Comparison of ENCODE assay signal across 27 mouse cellular contexts in the genomic region with DNA sequence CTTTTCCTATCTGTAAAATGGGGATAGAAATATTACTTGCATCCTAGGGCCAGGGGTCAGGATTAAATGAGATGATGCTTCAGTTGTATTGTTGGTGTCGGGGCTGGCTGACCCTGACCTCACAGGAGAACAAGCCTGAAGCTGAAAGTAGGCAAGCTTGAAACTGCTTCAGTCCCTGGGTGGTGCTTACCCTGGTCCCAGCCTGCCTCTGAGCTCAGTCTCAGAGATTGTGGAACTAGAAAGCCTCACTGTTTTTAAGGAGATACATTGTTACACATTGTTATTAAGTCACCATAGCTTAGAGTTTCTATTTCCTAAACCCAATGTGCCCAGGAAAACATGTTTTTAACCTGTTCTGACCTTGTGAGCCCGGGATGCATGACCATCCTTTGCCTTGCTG. TPM values are rescaled to one million over a fixed set of nuclear protein-coding genes. Genes with fewer than 3 reads are reported as not detected.
DNase-seq lines count a peak whose midpoint lies in the region; ATAC-seq and TF ChIP-seq lines count a peak whose summit lies in the region.
"Had no signal": no experiment of that assay in that cellular context is flagged by ENCODE, and none has a peak within 500 bp of the region (broad histone marks: within the 10 kb centered on the region; RNA-seq: fewer than 3 reads in every experiment).

No protein-coding gene starts in this region.

- peaks cover 42% of the 10 kb centered on the region for H3K4me1 ChIP-seq in forebrain, embryonic 15.5 days
- peaks cover 53% of the 10 kb centered on the region for H3K4me1 ChIP-seq in forebrain, embryonic 13.5 days
- H3K4me1 ChIP-seq in midbrain, embryonic 11.5 days (ENCODE audit: control insufficient read depth, insufficient read depth, low read length), result peaks cover 35% of the 10 kb centered on the region
- peaks cover 3% of the 10 kb centered on the region; the same call in 1 of the 2 replicates for H3K4me1 ChIP-seq in midbrain, postnatal 0 days (ENCODE audit: insufficient read depth, low read length)

- ATAC-seq in forebrain, embryonic 15.5 days (replicated peaks), result no peak
- ATAC-seq in forebrain, embryonic 13.5 days, result no peak
- ATAC-seq in midbrain, embryonic 11.5 days (ENCODE audit: low FRiP score), result no peak
- ATAC-seq in midbrain, postnatal 0 days (ENCODE audit: low FRiP score), result no peak
- ATAC-seq: activated CD4-positive, CD25-positive, alpha-beta regulatory T cell, adult 4 months; CD4-positive, CD25-positive, alpha-beta regulatory T cell, adult 4 months; Patski had no signal

- H3K9ac ChIP-seq in forebrain, embryonic 15.5 days (replicated peaks), result no peak overlapping the region
- H3K9ac ChIP-seq in forebrain, embryonic 13.5 days, result no peak overlapping the region
- no peak overlapping the region for H3K9ac ChIP-seq in midbrain, embryonic 11.5 days (ENCODE audit: low read length)
- H3K9ac ChIP-seq in midbrain, postnatal 0 days (replicated peaks; ENCODE audit: low read length, poor library complexity, severe bottlenecking), result no peak overlapping the region

- no peak for DNase-seq in layer of hippocampus, adult 2 months (ENCODE audit: low spot score in 2 of 2)
- no peak for DNase-seq in layer of hippocampus, adult 18-20 months (ENCODE audit: low spot score in 2 of 2)
- DNase-seq in midbrain, embryonic 11.5 days (ENCODE audit: low spot score, missing footprints), result peak; percentile 69
- DNase-seq in midbrain, postnatal 0 days (ENCODE audit: low spot score), result no peak
- peak; percentile 57 for DNase-seq in testis, postnatal 14 days (ENCODE audit: low spot score)
- no peak for DNase-seq in testis, postnatal 10 days (ENCODE audit: low spot score)
- DNase-seq: adrenal gland, adult 2 months; adrenal gland, adult 8-10 months; adrenal gland, postnatal 10 days; adrenal gland, postnatal 14 days; adrenal gland, postnatal 25 days; adrenal gland, postnatal 36 days; B cell, adult 2 months; cerebellum, adult 11 months; cerebellum, adult 11-12 months had no signal

- H3K27ac ChIP-seq in forebrain, embryonic 15.5 days (replicated peaks), result peak overlapping the region; percentile 85; the same call in 1 of the 2 replicates
- no peak overlapping the region for H3K27ac ChIP-seq in forebrain, embryonic 13.5 days
- 0 out of 2 replicates have a peak overlapping the region, but pooled peaks have one; percentile 78 for H3K27ac ChIP-seq in layer of hippocampus, adult 2 months
- H3K27ac ChIP-seq in midbrain, embryonic 11.5 days (ENCODE audit: low read depth, low read length), result no peak overlapping the region
- no peak overlapping the region for H3K27ac ChIP-seq in midbrain, postnatal 0 days (ENCODE audit: low read depth, low read length)

- no peak for TF ChIP-seq CTCF in layer of hippocampus, adult 2 months (conservative IDR thresholded peaks at IDR 0.05)
- TF ChIP-seq CTCF in midbrain, postnatal 0 days (IDR thresholded peaks at IDR 0.05), result no peak

- 92% methylated on average over 2 of the region's 2 CpGs for WGBS in forebrain, embryonic 15.5 days
- 88% methylated on average over 2 of the region's 2 CpGs for WGBS in forebrain, embryonic 13.5 days
- WGBS in midbrain, embryonic 11.5 days, result 82% methylated on average over 2 of the region's 2 CpGs
- 91% methylated on average over 2 of the region's 2 CpGs for WGBS in midbrain, postnatal 0 days

- H3K36me3 ChIP-seq in forebrain, embryonic 15.5 days, result no peaks in the 10 kb centered on the region
- no peaks in the 10 kb centered on the region for H3K36me3 ChIP-seq in forebrain, embryonic 13.5 days (ENCODE audit: poor library complexity, severe bottlenecking)
- H3K36me3 ChIP-seq in midbrain, embryonic 11.5 days (ENCODE audit: control insufficient read depth, insufficient read depth, low read length), result no peaks in the 10 kb centered on the region
- no peaks in the 10 kb centered on the region for H3K36me3 ChIP-seq in midbrain, postnatal 0 days (ENCODE audit: insufficient read depth, low read length)
- H3K36me3 ChIP-seq: G1E had no signal

- H3K9me3 ChIP-seq in forebrain, embryonic 15.5 days, result no peaks in the 10 kb centered on the region
- H3K9me3 ChIP-seq in forebrain, embryonic 13.5 days (replicated peaks), result no peaks in the 10 kb centered on the region
- no peaks in the 10 kb centered on the region for H3K9me3 ChIP-seq in midbrain, embryonic 11.5 days (ENCODE audit: control insufficient read depth, low read length)
- no peaks in the 10 kb centered on the region for H3K9me3 ChIP-seq in midbrain, postnatal 0 days (ENCODE audit: low read length)
- H3K9me3 ChIP-seq: G1E had no signal

- H3K4me3 ChIP-seq in forebrain, embryonic 15.5 days, result no peak overlapping the region
- H3K4me3 ChIP-seq in forebrain, embryonic 13.5 days, result no peak overlapping the region
- no peak overlapping the region for H3K4me3 ChIP-seq in layer of hippocampus, adult 2 months
- no peak overlapping the region for H3K4me3 ChIP-seq in midbrain, embryonic 11.5 days (ENCODE audit: low read depth, low read length)
- H3K4me3 ChIP-seq in midbrain, postnatal 0 days (ENCODE audit: low read depth, low read length), result no peak overlapping the region

- no peak overlapping the region for H3K4me2 ChIP-seq in forebrain, embryonic 15.5 days (replicated peaks)
- H3K4me2 ChIP-seq in forebrain, embryonic 13.5 days, result no peak overlapping the region
- H3K4me2 ChIP-seq in midbrain, embryonic 11.5 days, result no peak overlapping the region
- H3K4me2 ChIP-seq in midbrain, postnatal 0 days (ENCODE audit: low read depth, low read length, poor library complexity, severe bottlenecking), result no peak overlapping the region

- H3K27me3 ChIP-seq in forebrain, embryonic 15.5 days, result no peaks in the 10 kb centered on the region
- H3K27me3 ChIP-seq in forebrain, embryonic 13.5 days, result no peaks in the 10 kb centered on the region
- no peaks in the 10 kb centered on the region for H3K27me3 ChIP-seq in midbrain, embryonic 11.5 days (ENCODE audit: control insufficient read depth, insufficient read depth, low read length)
- no peaks in the 10 kb centered on the region for H3K27me3 ChIP-seq in midbrain, postnatal 0 days (ENCODE audit: insufficient read depth, low read length)

RNA-seq across cellular contexts. Expression of a gene that starts 18.4 kb away (rescaled TPM):
- polyA plus RNA-seq in forebrain, embryonic 15.5 days (2015; fragmentation: Nextera tagmentation; extraction: Ambion mirVana), result 0.05 TPM in 1 of 2 replicates, not detected in the other
- not detected in 2 replicates for polyA plus RNA-seq in forebrain, embryonic 13.5 days (2015; fragmentation: Nextera tagmentation; extraction: Ambion mirVana)
- not detected for total RNA-seq in layer of hippocampus, adult 2 months (2021)
- not detected for total RNA-seq in layer of hippocampus, adult 18-20 months (2021)
- 0.04 and 0.11 TPM in 2 replicates for polyA plus RNA-seq in midbrain, embryonic 11.5 days (2014; fragmentation: Nextera tagmentation; extraction: Ambion mirVana)
- total RNA-seq in midbrain, postnatal 0 days (2014; rRNA removed), result not detected in 2 replicates
- polyA plus RNA-seq in midbrain, postnatal 0 days (2015; fragmentation: Nextera tagmentation; extraction: Ambion mirVana), result 0.04 and 0.06 TPM in 2 replicates
- total RNA-seq: CH12.LX, MEL had no signal
- polyA plus RNA-seq: activated CD4-positive, CD25-positive, alpha-beta regulatory T cell, adult 4 months; brain, embryonic 14.5 days; C2C12; CD4-positive, CD25-positive, alpha-beta regulatory T cell, adult 4 months; G1E; Patski had no signal

RNA-seq across cellular contexts. Expression of a gene that starts 30.5 kb away (rescaled TPM):
- 12.5 and 12.6 TPM in 2 replicates for polyA plus RNA-seq in forebrain, embryonic 15.5 days (2015; fragmentation: Nextera tagmentation; extraction: Ambion mirVana)
- 13.6 and 15.5 TPM in 2 replicates for polyA plus RNA-seq in forebrain, embryonic 13.5 days (2015; fragmentation: Nextera tagmentation; extraction: Ambion mirVana)
- total RNA-seq in layer of hippocampus, adult 2 months (2021), result 10 to 100 TPM; 14.0 to 15.3 TPM
- total RNA-seq in layer of hippocampus, adult 18-20 months (2021), result 10 to 100 TPM; 14.6 to 15.9 TPM
- polyA plus RNA-seq in midbrain, embryonic 11.5 days (2014; fragmentation: Nextera tagmentation; extraction: Ambion mirVana), result 24.1 and 25.6 TPM in 2 replicates
- 15.1 and 18.2 TPM in 2 replicates for total RNA-seq in midbrain, postnatal 0 days (2014; rRNA removed)
- 4.2 TPM in 2 replicates for polyA plus RNA-seq in midbrain, postnatal 0 days (2015; fragmentation: Nextera tagmentation; extraction: Ambion mirVana)
- total RNA-seq: CH12.LX, MEL had no signal
- polyA plus RNA-seq: CD4-positive, CD25-positive, alpha-beta regulatory T cell, adult 4 months; G1E had no signal

RNA-seq across cellular contexts. Expression of a gene that starts 50.0 kb away (rescaled TPM):
- 6.5 and 7.6 TPM in 2 replicates for polyA plus RNA-seq in forebrain, embryonic 15.5 days (2015; fragmentation: Nextera tagmentation; extraction: Ambion mirVana)
- polyA plus RNA-seq in forebrain, embryonic 13.5 days (2015; fragmentation: Nextera tagmentation; extraction: Ambion mirVana), result 5.7 and 6.1 TPM in 2 replicates
- under 1 TPM in 1 of 2 experiments, not detected in 1; 0.20 TPM for total RNA-seq in layer of hippocampus, adult 2 months (2021)
- under 1 TPM in 1 of 2 experiments, not detected in 1; 0.10 TPM for total RNA-seq in layer of hippocampus, adult 18-20 months (2021)
- 9.0 and 10.1 TPM in 2 replicates for polyA plus RNA-seq in midbrain, embryonic 11.5 days (2014; fragmentation: Nextera tagmentation; extraction: Ambion mirVana)
- 4.8 and 10.2 TPM in 2 replicates for total RNA-seq in midbrain, postnatal 0 days (2014; rRNA removed)
- 3.8 and 4.3 TPM in 2 replicates for polyA plus RNA-seq in midbrain, postnatal 0 days (2015; fragmentation: Nextera tagmentation; extraction: Ambion mirVana)
- total RNA-seq: adrenal gland, adult 18-20 months; adrenal gland, adult 2 months; adrenal gland, adult 8-10 months; adrenal gland, postnatal 10 days; adrenal gland, postnatal 14 days; adrenal gland, postnatal 25 days; adrenal gland, postnatal 36 days; CH12.LX; ES-E14; MEL had no signal
- polyA plus RNA-seq: activated CD4-positive, CD25-positive, alpha-beta regulatory T cell, adult 4 months; adrenal gland, adult 2 months; C2C12; CD4-positive, CD25-positive, alpha-beta regulatory T cell, adult 4 months; G1E; Patski had no signal

RNA-seq across cellular contexts. Expression of a gene that starts 54.5 kb away (rescaled TPM):
- 5.3 and 5.4 TPM in 2 replicates for polyA plus RNA-seq in forebrain, embryonic 15.5 days (2015; fragmentation: Nextera tagmentation; extraction: Ambion mirVana)
- polyA plus RNA-seq in forebrain, embryonic 13.5 days (2015; fragmentation: Nextera tagmentation; extraction: Ambion mirVana), result 2.8 and 3.1 TPM in 2 replicates
- total RNA-seq in layer of hippocampus, adult 2 months (2021), result 10 to 100 TPM in 1 of 2 experiments, 1 to 10 TPM in 1; 8.7 to 11.3 TPM
- total RNA-seq in layer of hippocampus, adult 18-20 months (2021), result 1 to 10 TPM; 7.2 to 9.3 TPM
- polyA plus RNA-seq in midbrain, embryonic 11.5 days (2014; fragmentation: Nextera tagmentation; extraction: Ambion mirVana), result 1.4 and 2.1 TPM in 2 replicates
- 25.5 and 32.1 TPM in 2 replicates for total RNA-seq in midbrain, postnatal 0 days (2014; rRNA removed)
- polyA plus RNA-seq in midbrain, postnatal 0 days (2015; fragmentation: Nextera tagmentation; extraction: Ambion mirVana), result 17.4 and 20.3 TPM in 2 replicates
- total RNA-seq: CH12.LX, MEL had no signal
- polyA plus RNA-seq: activated CD4-positive, CD25-positive, alpha-beta regulatory T cell, adult 4 months; C2C12; G1E had no signal

Comparison
In these comparisons a context has a peak if more than half of its experiments do, and no peak if none do; other contexts are left out.
1. H3K27ac ChIP-seq: peak in forebrain, embryonic 15.5 days (single experiment) and layer of hippocampus, adult 2 months (single experiment); none in forebrain, embryonic 13.5 days (single experiment), midbrain, embryonic 11.5 days (single experiment) and midbrain, postnatal 0 days (single experiment).
2. DNase-seq: peak in midbrain, embryonic 11.5 days (single experiment) and testis, postnatal 14 days (single experiment); none in layer of hippocampus, adult 2 months (0 of 2), layer of hippocampus, adult 18-20 months (0 of 2), midbrain, postnatal 0 days (single experiment) and testis, postnatal 10 days (single experiment).